ENCODE assay signal across 12 mouse cellular contexts in the genomic region with DNA sequence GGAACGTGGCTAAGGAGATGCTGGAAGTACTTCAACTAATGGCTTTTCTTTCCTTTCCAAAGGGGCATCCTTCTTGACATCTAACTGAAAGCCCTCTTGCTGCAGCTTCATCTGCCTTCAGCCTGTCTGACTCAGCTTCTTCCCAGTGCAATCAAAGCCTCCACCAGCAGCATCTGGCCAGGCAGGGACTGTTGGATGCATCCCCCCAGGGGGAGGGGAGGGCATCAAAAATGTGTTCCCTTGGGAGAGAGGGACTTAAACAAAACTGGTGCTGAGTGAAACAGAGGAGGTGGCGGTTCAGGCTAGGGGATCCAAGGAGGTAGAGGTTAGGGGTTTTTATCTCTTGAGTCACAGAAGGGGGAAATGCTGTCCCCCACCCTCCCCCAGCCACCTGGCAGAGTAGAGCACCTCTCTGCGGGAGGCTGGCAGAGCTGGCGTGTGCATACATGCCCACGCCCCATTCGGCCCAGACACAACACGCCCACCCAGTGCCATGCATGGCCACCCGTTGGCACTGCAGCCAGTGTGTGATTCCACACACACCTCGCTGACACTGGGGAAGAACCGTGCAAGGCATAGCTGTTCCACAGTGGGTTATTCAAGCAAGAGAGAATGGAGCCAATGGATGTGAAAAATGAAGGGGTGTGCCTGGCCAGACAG. TPM values are rescaled to one million over a fixed set of nuclear protein-coding genes. Genes with fewer than 3 reads are reported as not detected.
DNase-seq lines count a peak whose midpoint lies in the region; ATAC-seq and TF ChIP-seq lines count a peak whose summit lies in the region.
"Had no signal": no experiment of that assay in that cellular context is flagged by ENCODE, and none has a peak within 500 bp of the region (broad histone marks: within the 10 kb centered on the region; RNA-seq: fewer than 3 reads in every experiment).

No protein-coding gene starts in this region.

- no peak for TF ChIP-seq POLR2A in CH12.LX (IDR thresholded peaks at IDR 0.05; ENCODE audit: low read depth, low read length)
- peak; percentile 46; the same call in 1 of the 2 replicates for TF ChIP-seq POLR2A in bone marrow, adult 2 months (IDR thresholded peaks at IDR 0.05; ENCODE audit: borderline replicate concordance, control insufficient read depth, low read depth, low read length)

- no peaks in the 10 kb centered on the region for H3K9me3 ChIP-seq in hindbrain, embryonic 16.5 days (ENCODE audit: control insufficient read depth, low read length)
- H3K9me3 ChIP-seq in hindbrain, embryonic 13.5 days = no peaks in the 10 kb centered on the region
- no peaks in the 10 kb centered on the region for H3K9me3 ChIP-seq in CH12.LX (replicated peaks; ENCODE audit: low read length)
- no peaks in the 10 kb centered on the region for H3K9me3 ChIP-seq in liver, embryonic 13.5 days (replicated peaks)
- H3K9me3 ChIP-seq: hindbrain, embryonic 15.5 days had no signal

- DNase-seq in CH12.LX (ENCODE audit: extremely low read depth) = no peak
- DNase-seq in liver, embryonic 13.5 days = no peak
- DNase-seq in urinary bladder, adult 18-20 months (ENCODE audit: low spot score in 2 of 2) = no peak
- DNase-seq in embryo, embryonic 9.5 days (ENCODE audit: extremely low spot score) = no peak
- DNase-seq: kidney, postnatal 25 days; retina, postnatal 1 day had no signal

- no peak for TF ChIP-seq EP300 in CH12.LX (IDR thresholded peaks at IDR 0.05; ENCODE audit: low read length)

- TF ChIP-seq CTCF in CH12.LX (conservative IDR thresholded peaks at IDR 0.05 in 1 of 2, IDR thresholded peaks at IDR 0.05 in 1 of 2; ENCODE audit: low read depth in 2 of 2, low read length in 2 of 2) = no peak
- TF ChIP-seq CTCF in bone marrow, adult 2 months (IDR thresholded peaks at IDR 0.05; ENCODE audit: control insufficient read depth, insufficient read depth, low read length) = no peak

- no peaks in the 10 kb centered on the region; the same call in none of the 2 replicates for H3K36me3 ChIP-seq in hindbrain, embryonic 16.5 days (ENCODE audit: control insufficient read depth, insufficient read depth, low read length)
- peaks cover 45% of the 10 kb centered on the region for H3K36me3 ChIP-seq in hindbrain, embryonic 13.5 days
- H3K36me3 ChIP-seq in CH12.LX (replicated peaks in 1 of 2; ENCODE audit: control insufficient read depth in 1 of 2, insufficient read depth in 1 of 2, low read length in 1 of 2) = no peaks in the 10 kb centered on the region
- H3K36me3 ChIP-seq in liver, embryonic 13.5 days = no peaks in the 10 kb centered on the region

- H3K79me2 ChIP-seq in CH12.LX (replicated peaks; ENCODE audit: control insufficient read depth, extremely low read depth, insufficient read depth, poor library complexity, severe bottlenecking) = no peaks in the 10 kb centered on the region

- no peak overlapping the region for H3K4me2 ChIP-seq in hindbrain, embryonic 16.5 days (ENCODE audit: low read length)
- no peak overlapping the region for H3K4me2 ChIP-seq in hindbrain, embryonic 13.5 days
- no peak overlapping the region for H3K4me2 ChIP-seq in CH12.LX (ENCODE audit: insufficient read depth, low read depth, poor library complexity, severe bottlenecking)
- H3K4me2 ChIP-seq in liver, embryonic 13.5 days = peak overlapping the region; percentile 69
- H3K4me2 ChIP-seq: hindbrain, embryonic 15.5 days had no signal

- peaks cover 14% of the 10 kb centered on the region for H3K4me1 ChIP-seq in hindbrain, embryonic 16.5 days (ENCODE audit: control insufficient read depth, insufficient read depth, low read depth, low read length)
- H3K4me1 ChIP-seq in hindbrain, embryonic 13.5 days (replicated peaks) = peaks cover 52% of the 10 kb centered on the region
- H3K4me1 ChIP-seq in CH12.LX (ENCODE audit: control insufficient read depth in 1 of 2, insufficient read depth in 2 of 2) = peaks cover 14 to 42% of the 10 kb centered on the region in 2 experiments
- H3K4me1 ChIP-seq in bone marrow, adult 2 months (ENCODE audit: control insufficient read depth, insufficient read depth, low read length) = 0 out of 2 replicates have a peak, but pooled peaks cover 3% of the 10 kb centered on the region
- H3K4me1 ChIP-seq in liver, embryonic 13.5 days (replicated peaks) = peaks cover 53% of the 10 kb centered on the region

- H3K27ac ChIP-seq in hindbrain, embryonic 16.5 days (ENCODE audit: low read depth, low read length) = no peak overlapping the region
- H3K27ac ChIP-seq in hindbrain, embryonic 13.5 days = no peak overlapping the region
- no peak overlapping the region for H3K27ac ChIP-seq in CH12.LX (ENCODE audit: insufficient read depth, low read depth)
- H3K27ac ChIP-seq in bone marrow, adult 2 months (ENCODE audit: control insufficient read depth, insufficient read depth, low read depth, low read length, poor library complexity) = 0 out of 2 replicates have a peak overlapping the region, but pooled peaks have one; percentile 3
- peak overlapping the region; percentile 86 for H3K27ac ChIP-seq in liver, embryonic 13.5 days
- H3K27ac ChIP-seq: hindbrain, embryonic 15.5 days; macrophage had no signal

- no peak for ATAC-seq in hindbrain, embryonic 16.5 days
- no peak for ATAC-seq in hindbrain, embryonic 13.5 days (ENCODE audit: low FRiP score)
- ATAC-seq in liver, embryonic 13.5 days (ENCODE audit: low read depth) = peak; percentile 44

- dilution Hi-C loops in CH12.LX (cut with MboI; ENCODE audit: extremely low pct_ligation_motif_present, extremely low pct_unique_long_range_greater_than_20kb, low sequenced_read_pairs) = no loop called here

- no peak overlapping the region for H3K4me3 ChIP-seq in hindbrain, embryonic 16.5 days (ENCODE audit: low read length)
- H3K4me3 ChIP-seq in hindbrain, embryonic 13.5 days = no peak overlapping the region
- H3K4me3 ChIP-seq in CH12.LX (replicated peaks in 1 of 3; ENCODE audit: low read depth in 2 of 3, low read length in 2 of 3, poor library complexity in 1 of 3) = no peak overlapping the region
- peak overlapping the region; percentile 67 for H3K4me3 ChIP-seq in bone marrow, adult 2 months (replicated peaks; ENCODE audit: control insufficient read depth, low read depth, low read length)
- peak overlapping the region; percentile 46 for H3K4me3 ChIP-seq in liver, embryonic 13.5 days (replicated peaks)
- H3K4me3 ChIP-seq: hindbrain, embryonic 15.5 days had no signal

- in situ Hi-C loops in CH12.LX (cut with MboI; ENCODE audit: low pct_ligation_motif_present, low pct_unique_long_range_greater_than_20kb, low sequenced_read_pairs) = no loop called here

- H3K9ac ChIP-seq in hindbrain, embryonic 16.5 days (ENCODE audit: low read depth, low read length) = 0 out of 2 replicates have a peak overlapping the region, but pooled peaks have one; percentile 9
- H3K9ac ChIP-seq in hindbrain, embryonic 13.5 days = no peak overlapping the region
- H3K9ac ChIP-seq in CH12.LX (ENCODE audit: insufficient read depth, low read depth) = no peak overlapping the region
- H3K9ac ChIP-seq in liver, embryonic 13.5 days = peak overlapping the region; percentile 62
- H3K9ac ChIP-seq: hindbrain, embryonic 15.5 days had no signal

- WGBS in hindbrain, embryonic 16.5 days = 55% methylated on average over 10 of the region's 10 CpGs
- whole genome bisulfite sequencing in hindbrain, embryonic 13.5 days = 63% methylated on average over 10 of the region's 10 CpGs
- WGBS in bone marrow, adult 2 months = 68% methylated on average over 10 of the region's 10 CpGs
- WGBS in liver, embryonic 13.5 days (ENCODE audit: insufficient replicate concordance) = 42% methylated on average over 10 of the region's 10 CpGs

- no peak for TF ChIP-seq RAD21 in CH12.LX (IDR thresholded peaks at IDR 0.05; ENCODE audit: low read depth, low read length)

- no peaks in the 10 kb centered on the region for H3K27me3 ChIP-seq in hindbrain, embryonic 16.5 days (replicated peaks; ENCODE audit: control insufficient read depth, insufficient read depth, low read length)
- H3K27me3 ChIP-seq in hindbrain, embryonic 13.5 days = no peaks in the 10 kb centered on the region
- H3K27me3 ChIP-seq in CH12.LX (replicated peaks) = peaks cover 1% of the 10 kb centered on the region
- peaks cover 22% of the 10 kb centered on the region for H3K27me3 ChIP-seq in liver, embryonic 13.5 days
- H3K27me3 ChIP-seq: hindbrain, embryonic 15.5 days had no signal

TF ChIP-seq in CH12.LX, 34 proteins besides CTCF, POLR2A, EP300 and RAD21:
- TF ChIP-seq TCF12 (IDR thresholded peaks at IDR 0.05; ENCODE audit: low read depth, low read length) = 0 out of 2 replicates have a peak, but pooled peaks have one; percentile 20
- TF ChIP-seq MXI1 (IDR thresholded peaks at IDR 0.05; ENCODE audit: low read depth, low read length) = no peak
- TF ChIP-seq E2F4 (IDR thresholded peaks at IDR 0.05; ENCODE audit: insufficient replicate concordance, low read depth, low read length) = no peak

RNA-seq across cellular contexts. Expression of a gene that starts 18.7 kb away (rescaled TPM):
- polyA plus RNA-seq in hindbrain, embryonic 16.5 days (2015; fragmentation: Nextera tagmentation; extraction: Ambion mirVana) = 15.1 and 20.5 TPM in 2 replicates
- polyA plus RNA-seq in hindbrain, embryonic 13.5 days (2015; fragmentation: Nextera tagmentation; extraction: Ambion mirVana) = 13.6 and 14.2 TPM in 2 replicates
- total RNA-seq in CH12.LX (2012; rRNA removed) (0.59 and 1.7 TPM in 2 replicates), CH12.LX (2014; rRNA removed) (0.97 and 2.4 TPM in 2 replicates)
- 3.7 and 4.1 TPM in 2 replicates for polyA plus RNA-seq in CH12.LX (2012; ENCODE audit: insufficient read length, low read depth)
- polyA plus RNA-seq in bone marrow, adult 2 months (2011; ENCODE audit: insufficient read depth, insufficient read length, low replicate concordance, missing spikeins) = 13.7 and 26.8 TPM in 2 replicates
- polyA plus RNA-seq in liver, embryonic 13.5 days (2015; fragmentation: Nextera tagmentation; extraction: Ambion mirVana) = 1.4 and 1.8 TPM in 2 replicates
- polyA plus RNA-seq: macrophage had no signal

RNA-seq across cellular contexts. Expression of a gene that starts 30.7 kb away (rescaled TPM):
- polyA plus RNA-seq in hindbrain, embryonic 16.5 days (2015; fragmentation: Nextera tagmentation; extraction: Ambion mirVana) = 0.64 and 0.81 TPM in 2 replicates
- polyA plus RNA-seq in hindbrain, embryonic 13.5 days (2015; fragmentation: Nextera tagmentation; extraction: Ambion mirVana) = 0.17 and 0.56 TPM in 2 replicates
- total RNA-seq in CH12.LX (2012; rRNA removed) = not detected in 2 replicates
- total RNA-seq in CH12.LX (2014; rRNA removed) = not detected in 2 replicates
- polyA plus RNA-seq in CH12.LX (2012; ENCODE audit: insufficient read length, low read depth) = not detected in 2 replicates
- not detected in 2 replicates for polyA plus RNA-seq in bone marrow, adult 2 months (2011; ENCODE audit: insufficient read depth, insufficient read length, low replicate concordance, missing spikeins)
- polyA plus RNA-seq in liver, embryonic 13.5 days (2015; fragmentation: Nextera tagmentation; extraction: Ambion mirVana) = not detected in 2 replicates
- polyA plus RNA-seq: limb, embryonic 11.5 days; macrophage had no signal

RNA-seq across cellular contexts. Expression of a gene that starts 44.5 kb away (rescaled TPM):
- polyA plus RNA-seq in hindbrain, embryonic 16.5 days (2015; fragmentation: Nextera tagmentation; extraction: Ambion mirVana) = 2.8 and 3.0 TPM in 2 replicates
- polyA plus RNA-seq in hindbrain, embryonic 13.5 days (2015; fragmentation: Nextera tagmentation; extraction: Ambion mirVana) = 0.44 and 0.90 TPM in 2 replicates
- total RNA-seq in CH12.LX (2012; rRNA removed) (0.04 TPM in 1 of 2 replicates, not detected in the other), CH12.LX (2014; rRNA removed) (0.05 TPM in 1 of 2 replicates, not detected in the other)
- 0.11 and 0.19 TPM in 2 replicates for polyA plus RNA-seq in CH12.LX (2012; ENCODE audit: insufficient read length, low read depth)
- not detected in 2 replicates for polyA plus RNA-seq in bone marrow, adult 2 months (2011; ENCODE audit: insufficient read depth, insufficient read length, low replicate concordance, missing spikeins)
- 0.05 and 0.08 TPM in 2 replicates for polyA plus RNA-seq in liver, embryonic 13.5 days (2015; fragmentation: Nextera tagmentation; extraction: Ambion mirVana)
- polyA plus RNA-seq: macrophage had no signal

Comparison
In these comparisons a context has a peak if more than half of its experiments do, and no peak if none do; other contexts are left out.
1. H3K9ac ChIP-seq: peak in hindbrain, embryonic 16.5 days (single experiment) and liver, embryonic 13.5 days (single experiment); none in hindbrain, embryonic 13.5 days (single experiment) and CH12.LX (single experiment).
2. H3K27ac ChIP-seq: peak in bone marrow, adult 2 months (single experiment) and liver, embryonic 13.5 days (single experiment); none in hindbrain, embryonic 16.5 days (single experiment), hindbrain, embryonic 13.5 days (single experiment) and CH12.LX (single experiment).
3. H3K4me3 ChIP-seq: peak in bone marrow, adult 2 months (single experiment) and liver, embryonic 13.5 days (single experiment); none in hindbrain, embryonic 16.5 days (single experiment), hindbrain, embryonic 13.5 days (single experiment) and CH12.LX (0 of 3).